Comparison of ENCODE assay signal across 9 mouse cellular contexts in the genomic region with DNA sequence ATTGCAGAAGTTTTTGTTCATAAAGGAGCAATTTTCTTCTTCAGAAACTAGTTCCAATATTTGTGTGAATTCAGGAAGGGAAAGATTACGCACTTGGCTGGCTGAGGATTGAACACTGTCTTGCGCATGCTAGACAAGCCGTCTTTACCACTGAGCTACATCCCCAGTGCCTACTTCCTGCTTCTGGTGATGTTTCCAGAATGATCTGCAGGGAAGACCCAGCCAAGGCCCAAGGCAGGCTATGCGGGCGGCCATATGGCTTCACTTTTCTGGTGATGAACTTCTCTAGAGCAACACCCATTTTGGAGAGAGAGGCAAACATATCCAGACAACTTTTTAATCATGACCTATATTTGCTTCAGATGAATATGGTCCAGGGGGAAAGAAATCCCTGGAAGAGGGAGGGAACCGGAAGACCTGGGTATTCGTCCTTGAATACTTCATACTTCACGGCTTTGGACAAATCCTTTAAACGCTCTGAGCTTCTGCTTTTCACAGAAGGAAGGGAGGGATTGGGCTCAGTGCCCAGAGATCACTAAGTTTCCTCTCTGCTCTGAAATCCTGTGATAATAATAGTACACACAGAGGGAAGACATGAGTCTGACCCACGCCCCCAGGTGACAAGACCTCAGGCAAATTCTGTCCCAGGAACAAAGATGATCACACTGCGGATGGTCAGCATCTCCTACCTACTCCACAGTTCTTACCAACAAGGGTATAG. TPM values are rescaled to one million over a fixed set of nuclear protein-coding genes. Genes with fewer than 3 reads are reported as not detected.
DNase-seq lines count a peak whose midpoint lies in the region; ATAC-seq and TF ChIP-seq lines count a peak whose summit lies in the region.
"Had no signal": no experiment of that assay in that cellular context is flagged by ENCODE, and none has a peak within 500 bp of the region (broad histone marks: within the 10 kb centered on the region; RNA-seq: fewer than 3 reads in every experiment).

No protein-coding gene starts in this region.

- H3K9ac ChIP-seq in hindbrain, postnatal 0 days (replicated peaks; ENCODE audit: low read length): no peak overlapping the region
- no peak overlapping the region for H3K9ac ChIP-seq in hindbrain, embryonic 14.5 days
- H3K9ac ChIP-seq in kidney, embryonic 15.5 days: no peak overlapping the region

- no peaks in the 10 kb centered on the region for H3K9me3 ChIP-seq in hindbrain, postnatal 0 days (ENCODE audit: low read length)
- no peaks in the 10 kb centered on the region for H3K9me3 ChIP-seq in hindbrain, embryonic 14.5 days (ENCODE audit: control insufficient read depth, low read length)
- no peaks in the 10 kb centered on the region for H3K9me3 ChIP-seq in kidney, embryonic 15.5 days (replicated peaks)
- H3K9me3 ChIP-seq: G1E had no signal

- no peaks in the 10 kb centered on the region for H3K27me3 ChIP-seq in hindbrain, postnatal 0 days (ENCODE audit: insufficient read depth, low read length)
- no peaks in the 10 kb centered on the region for H3K27me3 ChIP-seq in hindbrain, embryonic 14.5 days (ENCODE audit: control insufficient read depth, insufficient read depth, low read length)
- H3K27me3 ChIP-seq in kidney, embryonic 15.5 days: no peaks in the 10 kb centered on the region

- DNase-seq in hindbrain, postnatal 0 days (ENCODE audit: low spot score): peak; percentile 43
- DNase-seq in hindbrain, embryonic 14.5 days (ENCODE audit: low spot score): no peak
- peak; percentile 51 for DNase-seq in adrenal gland, postnatal 10 days
- DNase-seq in cerebellum, postnatal 25 days: peak; percentile 65 to 80
- DNase-seq in yolk sac, embryonic 10.5 days (ENCODE audit: low spot score): no peak
- DNase-seq in frontal cortex, postnatal 25 days (ENCODE audit: low spot score in 2 of 2): no peak

- 0 out of 2 replicates have a peak, but pooled peaks cover 8% of the 10 kb centered on the region for H3K4me1 ChIP-seq in hindbrain, postnatal 0 days (ENCODE audit: insufficient read depth, low read length)
- no peaks in the 10 kb centered on the region for H3K4me1 ChIP-seq in hindbrain, embryonic 14.5 days (replicated peaks; ENCODE audit: control insufficient read depth, insufficient read depth, low read length)
- peaks cover 12% of the 10 kb centered on the region for H3K4me1 ChIP-seq in kidney, embryonic 15.5 days

- WGBS in hindbrain, postnatal 0 days: 57% methylated on average over 11 of the region's 11 CpGs
- WGBS in hindbrain, embryonic 14.5 days: 85% methylated on average over 11 of the region's 11 CpGs
- 69% methylated on average over 11 of the region's 11 CpGs for WGBS in kidney, embryonic 15.5 days

- no peak overlapping the region for H3K27ac ChIP-seq in hindbrain, postnatal 0 days
- no peak overlapping the region for H3K27ac ChIP-seq in hindbrain, embryonic 14.5 days
- peak overlapping the region; percentile 64; the same call in 1 of the 2 replicates for H3K27ac ChIP-seq in kidney, embryonic 15.5 days

- no peak overlapping the region for H3K4me3 ChIP-seq in hindbrain, postnatal 0 days (ENCODE audit: low read length)
- no peak overlapping the region for H3K4me3 ChIP-seq in hindbrain, embryonic 14.5 days (replicated peaks; ENCODE audit: low read length)
- H3K4me3 ChIP-seq in kidney, embryonic 15.5 days (replicated peaks): no peak overlapping the region

- no peak for ATAC-seq in hindbrain, postnatal 0 days
- ATAC-seq in hindbrain, embryonic 14.5 days (ENCODE audit: low FRiP score): no peak
- no peak for ATAC-seq in kidney, embryonic 15.5 days (replicated peaks; ENCODE audit: low FRiP score)
- ATAC-seq in inflammation-experienced regulatory T-cells, adult 6 months: no peak

- H3K4me2 ChIP-seq in hindbrain, postnatal 0 days (ENCODE audit: low read depth, low read length): no peak overlapping the region
- H3K4me2 ChIP-seq in hindbrain, embryonic 14.5 days (replicated peaks): no peak overlapping the region
- H3K4me2 ChIP-seq in kidney, embryonic 15.5 days: no peak overlapping the region

- TF ChIP-seq CTCF in hindbrain, postnatal 0 days (IDR thresholded peaks at IDR 0.05; ENCODE audit: low read depth): no peak

- H3K36me3 ChIP-seq in hindbrain, postnatal 0 days (ENCODE audit: insufficient read depth, low read length): no peaks in the 10 kb centered on the region
- H3K36me3 ChIP-seq in hindbrain, embryonic 14.5 days (replicated peaks; ENCODE audit: control insufficient read depth, insufficient read depth): no peaks in the 10 kb centered on the region
- no peaks in the 10 kb centered on the region for H3K36me3 ChIP-seq in kidney, embryonic 15.5 days

RNA-seq across cellular contexts. Expression of a gene that starts 38.9 kb away (rescaled TPM):
- 41.0 and 41.3 TPM in 2 replicates for total RNA-seq in hindbrain, postnatal 0 days (2014; rRNA removed)
- polyA plus RNA-seq in hindbrain, postnatal 0 days (2015; fragmentation: Nextera tagmentation; extraction: Ambion mirVana): 28.0 and 28.6 TPM in 2 replicates
- 27.6 and 32.1 TPM in 2 replicates for polyA plus RNA-seq in hindbrain, embryonic 14.5 days (2014; fragmentation: Nextera tagmentation; extraction: Ambion mirVana)
- 1 to 10 TPM; 3.0 to 5.4 TPM for total RNA-seq in adrenal gland, postnatal 10 days (2021)
- polyA plus RNA-seq in kidney, embryonic 15.5 days (2015; fragmentation: Nextera tagmentation; extraction: Ambion mirVana): 8.1 and 8.7 TPM in 2 replicates
- 10 to 100 TPM; 18.8 to 20.6 (median 20.2) TPM for polyA plus RNA-seq in inflammation-experienced regulatory T-cells, adult 6 months (2017; shearing (Covaris generic))

Comparison
In these comparisons a context has a peak if more than half of its experiments do, and no peak if none do; other contexts are left out.
1. DNase-seq: peak in hindbrain, postnatal 0 days (single experiment), adrenal gland, postnatal 10 days (single experiment) and cerebellum, postnatal 25 days (2 of 2); none in hindbrain, embryonic 14.5 days (single experiment), yolk sac, embryonic 10.5 days (single experiment) and frontal cortex, postnatal 25 days (0 of 2).